Mouse (Mus musculus) left cerebral cortex, adult 8-10 months (tissue): ENCODE data around the gene Olfr205. TPM values are rescaled to one million over a fixed set of nuclear protein-coding genes. Genes with fewer than 3 reads are reported as not detected.
"Not testable (repeated sequence)": the region's sequence is repeated elsewhere in the genome, so short reads cannot be mapped to it uniquely, and the experiment has no call there.

ENCODE experiments used
- DNase-seq, 2 experiments: peaks; one replicate each; pipeline ENCODE4 v3.0.0; 2022; ENCODE audit warnings: low spot score in 2 of 2
- total RNA-seq, 4 experiments: library from RNA; stranded (reverse); gene quantifications; 2 replicates each; pipeline ENCODE4 v1.2.4; 2022

The Olfr205 gene
- not detected for total RNA-seq

DNA sequence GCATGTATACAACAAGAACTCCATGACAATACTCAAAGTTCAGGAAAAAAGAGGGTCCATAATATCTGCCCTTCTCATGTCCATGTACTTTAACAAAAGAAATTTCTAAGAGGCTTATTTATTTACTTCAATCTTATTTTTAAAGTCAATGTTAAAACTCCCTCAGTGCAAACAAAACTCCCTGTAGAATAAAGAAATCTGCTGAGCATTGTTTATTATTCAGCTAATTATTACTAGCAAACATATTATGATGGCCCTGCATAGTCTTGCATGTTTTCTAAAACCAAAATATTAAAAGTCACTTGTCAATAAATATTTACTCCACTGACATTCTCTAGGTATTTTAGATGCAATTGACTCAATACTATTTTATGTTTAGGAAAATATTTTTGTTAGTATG, at the start of gene Olfr205:
Gene Olfr205, minus strand, starts transcription at position 101 of the 400 bp plus-strand sequence.
- DNase-seq, result no peak

DNA sequence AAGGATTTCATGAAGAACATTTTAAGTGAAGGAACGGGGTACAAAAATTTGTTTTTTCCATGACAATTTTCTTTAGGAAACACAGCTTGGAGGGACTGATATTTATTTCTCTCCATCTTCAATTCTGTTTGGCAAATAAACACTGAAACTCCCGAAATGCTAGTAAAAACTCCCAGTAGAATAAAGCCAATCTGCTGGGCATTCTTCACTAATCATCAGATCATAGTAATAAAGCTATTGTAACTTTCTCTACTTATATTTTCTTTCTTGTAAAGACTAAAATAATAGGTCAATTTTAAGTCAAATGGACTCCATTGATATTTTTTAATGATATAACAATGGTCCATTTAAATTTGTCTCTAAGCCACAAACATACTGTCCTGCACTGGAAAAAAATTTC, 33.0 kb upstream of the Olfr205 start, which contains the start of gene Olfr209:
Gene Olfr209, minus strand, starts transcription at position 101 of the 400 bp plus-strand sequence.
- DNase-seq, result no peak

- DNase-seq, result no peak
Observed at GRCm38 (mm10) chr16:59349146-59349545, 18.2 kb upstream of the Olfr205 start, which contains the start of gene Olfr206. Gene Olfr206, minus strand, starts transcription at chr16:59349246.

DNA sequence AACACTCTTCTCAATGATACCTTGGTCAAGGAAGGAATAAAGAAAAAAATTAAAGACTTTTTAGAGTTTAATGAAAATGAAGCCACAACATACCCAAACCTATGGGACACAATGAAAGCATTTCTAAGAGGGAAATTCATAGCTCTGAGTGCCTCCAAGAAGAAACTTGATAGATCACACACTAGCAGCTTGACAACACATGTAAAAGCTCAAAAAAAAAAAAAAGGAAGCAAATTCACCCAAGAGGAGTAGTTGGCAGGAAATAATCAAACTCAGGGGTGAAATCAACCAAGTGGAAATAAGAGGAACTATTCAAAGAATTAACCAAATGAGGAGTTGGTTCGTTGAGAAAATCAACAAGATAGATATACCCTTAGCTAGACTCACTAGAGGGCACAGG, 7.7 kb downstream of the Olfr205 start:
- DNase-seq, result not testable (repeated sequence)

GRCm38 (mm10) chr16:59318148-59318547, 12.8 kb downstream of the Olfr205 start, which contains the start of gene Olfr204:
Gene Olfr204, minus strand, starts transcription at chr16:59318248.
- no peak for DNase-seq

- DNase-seq, result no peak
Observed at GRCm38 (mm10) chr16:59298581-59298980, 32.4 kb downstream of the Olfr205 start, which contains the start of gene Olfr203. Gene Olfr203, plus strand, starts transcription at chr16:59298881.

GRCm38 (mm10) chr16:59287576-59287975, 43.4 kb downstream of the Olfr205 start:
- not testable (repeated sequence) for DNase-seq

- DNase-seq, result no peak
Observed at GRCm38 (mm10) chr16:59286693-59287092, 44.2 kb downstream of the Olfr205 start, which contains the start of gene Olfr202. Gene Olfr202, minus strand, starts transcription at chr16:59286793.

GRCm38 (mm10) chr16:59283476-59283875, 47.5 kb downstream of the Olfr205 start:
- no peak for DNase-seq

DNA sequence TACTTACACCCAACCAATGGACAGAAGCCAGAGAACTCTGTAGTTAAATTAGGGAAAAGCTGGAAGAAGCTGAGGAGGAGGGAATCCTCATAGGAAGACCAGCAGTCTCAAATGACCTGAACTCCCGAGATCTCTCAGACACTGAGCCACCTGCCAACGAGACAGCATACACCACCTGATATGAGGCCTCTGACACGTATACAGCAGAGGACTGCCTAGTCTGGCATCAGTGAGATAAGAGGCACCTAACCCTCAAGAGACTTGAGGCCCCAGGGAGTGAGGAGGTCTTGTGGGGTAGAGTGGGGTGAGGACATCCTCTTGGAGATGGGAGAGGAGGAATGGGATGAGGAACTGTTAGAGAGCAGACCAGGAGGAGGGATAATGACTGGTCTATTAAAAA, 50.4 kb downstream of the Olfr205 start:
- no peak for DNase-seq

Other genes with a start within 250 kb of the Olfr205 start
- not detected for gene Olfr191, start 241.3 kb downstream of the Olfr205 start, total RNA-seq
- gene Olfr193, start 219.3 kb downstream of the Olfr205 start, total RNA-seq, result not detected
- not detected for gene Olfr194, start 210.1 kb downstream of the Olfr205 start, total RNA-seq
- gene Olfr195, start 184.1 kb downstream of the Olfr205 start, total RNA-seq, result not detected
- gene Olfr196, start 160.7 kb downstream of the Olfr205 start, total RNA-seq, result not detected
- not detected for gene Olfr198, start 127.6 kb downstream of the Olfr205 start, total RNA-seq
- not detected for gene Olfr199, start 111.4 kb downstream of the Olfr205 start, total RNA-seq
- not detected for gene Olfr201, start 58.5 kb downstream of the Olfr205 start, total RNA-seq
- gene Olfr202, start 44.3 kb downstream of the Olfr205 start, total RNA-seq, result not detected
- gene Olfr203, start 32.3 kb downstream of the Olfr205 start, total RNA-seq, result not detected
- gene Olfr204, start 12.9 kb downstream of the Olfr205 start, total RNA-seq, result under 1 TPM in 1 of 4 experiments, not detected in 3; 0.13 TPM
- not detected for gene Olfr206, start 18.1 kb upstream of the Olfr205 start, total RNA-seq
- not detected for gene Olfr209, start 32.9 kb upstream of the Olfr205 start, total RNA-seq
- gene Gabrr3, start 76.2 kb upstream of the Olfr205 start, total RNA-seq, result under 1 TPM in 3 of 4 experiments, not detected in 1; 0.11 to 0.22 (median 0.11) TPM
- gene Riox2, start 140.6 kb upstream of the Olfr205 start, total RNA-seq, result 10 to 100 TPM; 14.2 to 15.7 (median 14.8) TPM